Mouse (Mus musculus): Measurements from ENCODE around the gene Hip1r.

Hip1r gene

GRCm38 (mm10) chr5:123972453-123972852 is 975 bp upstream of the Hip1r start:
- DNase-seq (ENCODE audit: low spot score in 2 of 2) = no peak

DNA sequence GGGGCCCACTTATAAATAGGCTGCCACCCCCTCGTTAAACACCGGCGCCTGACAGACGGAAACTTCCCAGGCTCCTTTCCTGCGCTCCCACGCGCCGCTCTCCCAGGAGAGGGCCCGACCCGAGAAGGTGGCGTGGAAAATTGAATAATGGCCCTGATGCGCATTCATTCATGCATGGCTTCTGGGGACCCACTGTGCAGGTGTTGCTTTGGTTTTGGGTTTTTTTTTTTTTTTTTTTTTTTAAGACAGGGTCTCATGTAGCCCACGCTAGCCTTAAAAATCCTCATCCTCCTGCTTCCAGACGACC is 704 bp downstream of the Hip1r start:
- no peak for DNase-seq (ENCODE audit: low spot score in 2 of 2)

DNA sequence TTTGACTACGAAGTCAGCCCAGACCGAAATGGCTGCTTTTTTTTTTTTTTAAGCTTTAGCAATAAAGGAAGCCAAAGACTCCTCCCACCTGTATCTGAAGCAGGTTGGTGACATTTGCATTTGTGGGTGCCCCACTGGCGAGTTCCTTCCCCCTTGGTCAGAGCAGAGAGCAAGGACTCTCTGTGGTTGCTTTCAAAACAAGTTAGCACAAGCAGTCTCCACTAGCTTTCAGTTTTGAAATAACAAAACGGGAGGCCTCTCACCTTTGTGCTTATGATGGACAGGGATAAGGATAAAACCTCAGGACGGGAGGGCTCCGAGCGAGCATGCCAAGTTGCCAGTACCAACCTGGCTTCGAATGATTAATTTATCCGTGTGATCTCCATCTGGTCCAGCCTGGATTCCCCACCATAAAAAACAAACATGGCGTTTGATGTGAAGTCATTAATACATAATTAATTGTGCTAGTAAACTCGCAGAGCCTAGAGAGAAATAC is 1.2 kb downstream of the Hip1r start:
- DNase-seq (ENCODE audit: low spot score in 2 of 2) = peak in 1 of 2 experiments; percentile 64

DNA sequence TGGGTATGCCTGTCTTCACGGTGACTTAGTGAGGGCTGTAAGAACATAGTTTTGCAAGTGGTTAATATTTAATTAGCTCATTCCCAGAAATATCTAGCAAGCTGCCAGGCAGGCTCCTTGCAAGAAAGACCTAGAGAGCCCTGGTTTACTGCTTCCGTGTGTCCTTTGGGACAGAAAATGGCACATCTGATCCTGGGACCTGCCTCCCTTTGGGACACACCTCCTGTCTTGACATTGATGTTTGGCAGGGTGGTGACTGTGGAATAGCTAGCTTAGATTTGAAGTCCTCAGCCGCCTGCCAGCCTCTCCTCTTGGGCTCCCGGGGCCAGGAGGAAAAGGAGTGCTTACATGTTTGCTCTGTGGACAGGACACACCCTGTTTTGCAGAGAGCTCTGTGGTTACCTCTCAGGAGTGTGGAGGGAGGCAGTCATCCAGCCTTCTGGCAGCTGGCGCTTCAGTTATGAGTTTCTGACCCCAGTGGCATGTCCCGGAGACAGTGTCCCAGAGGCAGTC is 2.3 kb downstream of the Hip1r start:
- no peak for DNase-seq (ENCODE audit: low spot score in 2 of 2)

- no peak for DNase-seq (ENCODE audit: low spot score in 2 of 2)
Observed at GRCm38 (mm10) chr5:123977231-123977630, 3.8 kb downstream of the Hip1r start.

GRCm38 (mm10) chr5:123978131-123978530 is 4.7 kb downstream of the Hip1r start:
- no peak for DNase-seq (ENCODE audit: low spot score in 2 of 2)

- peak in 1 of 2 experiments; percentile 13 for DNase-seq (ENCODE audit: low spot score in 2 of 2)
Observed at GRCm38 (mm10) chr5:123979221-123979979, 6.0 kb downstream of the Hip1r start.

- DNase-seq (ENCODE audit: low spot score in 2 of 2) = peak in 1 of 2 experiments; percentile 8
Observed at GRCm38 (mm10) chr5:123979980-123980369, 6.5 kb downstream of the Hip1r start.

DNA sequence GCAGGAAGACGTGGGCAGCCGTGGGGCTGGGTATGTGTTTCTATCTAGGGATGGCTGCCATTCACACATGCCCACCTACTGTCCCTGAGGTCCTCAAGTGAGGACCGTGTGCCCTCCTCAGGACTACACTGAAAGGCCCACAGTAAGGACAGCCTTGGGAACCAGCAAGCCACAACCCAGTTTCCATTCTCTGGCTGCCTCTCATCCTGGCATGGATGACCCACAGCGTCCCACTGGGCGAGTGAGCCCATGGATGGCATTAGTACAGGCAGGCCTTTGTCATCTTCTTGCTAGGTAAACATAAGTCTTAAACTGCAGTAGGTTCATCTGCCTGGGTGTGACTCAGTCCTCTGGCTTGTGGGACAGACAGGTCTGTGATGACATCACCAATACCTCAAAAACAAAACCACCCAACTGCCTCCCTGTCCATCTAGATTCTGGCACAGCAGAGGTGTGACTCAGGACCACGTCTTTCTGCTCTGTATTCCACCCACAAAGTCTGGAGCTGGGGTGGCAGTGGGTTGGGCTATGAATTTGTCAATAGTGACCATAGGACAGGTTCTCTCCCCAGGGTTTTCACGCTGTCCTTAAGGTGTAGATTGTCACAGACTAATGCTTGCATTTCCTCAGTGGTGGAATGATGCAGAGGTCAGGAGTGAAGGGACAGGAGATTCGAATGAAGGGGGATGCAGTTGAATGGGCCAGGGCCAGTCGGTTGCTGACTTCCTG is 7.3 kb downstream of the Hip1r start:
- peak in 1 of 2 experiments; percentile 10 for DNase-seq (ENCODE audit: low spot score in 2 of 2)

- peak; percentile 12 to 28 for DNase-seq (ENCODE audit: low spot score in 2 of 2)
Observed at GRCm38 (mm10) chr5:123981250-123981554, 7.8 kb downstream of the Hip1r start.

DNA sequence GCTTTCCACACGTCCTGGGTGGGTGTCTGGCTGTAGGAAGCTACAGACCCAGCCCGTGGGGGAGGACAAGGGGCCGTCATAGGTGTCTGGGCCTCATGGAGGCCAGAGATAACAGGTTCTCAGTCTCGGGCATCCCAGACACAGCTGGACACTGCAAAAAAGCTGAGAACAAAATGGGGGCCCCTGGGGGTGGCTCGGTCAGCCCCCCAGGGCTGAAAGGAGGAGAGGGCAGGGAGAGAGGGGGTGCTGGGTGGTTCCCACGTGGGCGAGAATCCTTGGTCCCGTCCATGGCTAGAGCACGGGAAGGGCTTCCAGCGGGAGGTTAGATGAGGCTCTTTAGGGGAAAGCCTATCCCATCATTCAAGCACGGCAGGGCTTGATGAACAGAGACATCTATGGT is 9.4 kb downstream of the Hip1r start:
- peak in 1 of 2 experiments; percentile 11 for DNase-seq (ENCODE audit: low spot score in 2 of 2)

DNA sequence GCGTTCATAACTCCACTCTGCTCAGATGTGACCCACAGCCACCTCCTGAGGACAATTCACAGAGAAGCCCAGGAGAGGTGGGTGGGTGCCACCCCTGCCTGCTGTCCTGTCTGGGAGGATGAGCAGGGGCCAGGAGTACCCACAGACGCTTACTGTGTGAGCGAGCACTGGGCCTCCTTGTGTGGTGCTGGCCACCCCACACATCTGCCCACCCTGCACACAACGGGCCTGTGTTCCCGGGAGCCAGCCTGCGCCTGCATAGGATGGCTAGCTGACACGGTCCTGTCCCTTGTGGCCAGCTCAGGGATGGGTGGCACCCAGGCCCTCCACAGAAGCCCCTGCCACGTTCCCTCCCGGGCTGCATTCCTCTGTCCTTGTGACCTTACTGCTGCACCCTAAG is 12.0 kb downstream of the Hip1r start:
- DNase-seq (ENCODE audit: low spot score in 2 of 2) = no peak

DNA sequence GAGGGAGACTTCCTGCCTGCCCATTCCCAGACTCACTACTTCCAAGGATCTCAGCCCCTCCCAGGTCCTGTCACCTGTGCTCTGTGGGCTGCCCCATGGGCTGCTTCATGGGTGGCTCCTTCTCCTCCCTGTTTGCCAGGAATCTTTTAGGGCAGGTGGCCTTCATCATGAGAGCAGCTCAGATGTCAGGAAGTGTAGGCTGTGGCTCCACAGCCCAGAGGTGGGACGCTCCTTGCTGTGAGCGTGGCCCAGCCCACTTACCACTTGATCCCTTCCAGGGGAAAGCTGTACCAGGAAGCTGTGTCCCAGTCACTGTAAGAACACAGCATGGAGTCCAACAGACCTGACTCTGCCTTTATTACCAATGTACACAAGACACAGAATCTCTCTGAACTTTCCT is 13.5 kb downstream of the Hip1r start:
- no peak for DNase-seq (ENCODE audit: low spot score in 2 of 2)

DNA sequence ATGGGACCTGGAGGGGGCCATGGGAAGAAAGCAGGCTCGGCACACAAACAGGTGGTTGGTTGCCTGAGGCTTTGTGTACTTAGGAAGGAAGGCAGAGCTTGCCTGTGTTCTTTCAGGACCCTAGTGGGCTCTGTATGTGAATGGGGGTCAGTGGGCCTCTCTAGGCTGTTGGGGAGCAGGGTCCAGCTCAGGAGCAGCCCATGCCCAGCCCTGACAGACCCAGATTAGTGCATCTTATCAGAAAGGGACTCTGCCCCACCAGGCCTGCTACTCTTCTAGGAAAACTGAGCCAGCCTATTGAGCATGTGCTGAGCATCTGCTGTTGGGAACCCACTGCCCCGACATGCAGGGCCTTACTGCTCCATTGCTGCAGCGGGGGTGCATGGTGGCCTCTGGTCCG is 14.1 kb downstream of the Hip1r start:
- DNase-seq (ENCODE audit: low spot score in 2 of 2) = no peak

- DNase-seq (ENCODE audit: low spot score in 2 of 2) = no peak
Observed at GRCm38 (mm10) chr5:123989941-123990885, 16.8 kb downstream of the Hip1r start.

GRCm38 (mm10) chr5:123991321-123991720 is 17.9 kb downstream of the Hip1r start:
- no peak for DNase-seq (ENCODE audit: low spot score in 2 of 2)

DNA sequence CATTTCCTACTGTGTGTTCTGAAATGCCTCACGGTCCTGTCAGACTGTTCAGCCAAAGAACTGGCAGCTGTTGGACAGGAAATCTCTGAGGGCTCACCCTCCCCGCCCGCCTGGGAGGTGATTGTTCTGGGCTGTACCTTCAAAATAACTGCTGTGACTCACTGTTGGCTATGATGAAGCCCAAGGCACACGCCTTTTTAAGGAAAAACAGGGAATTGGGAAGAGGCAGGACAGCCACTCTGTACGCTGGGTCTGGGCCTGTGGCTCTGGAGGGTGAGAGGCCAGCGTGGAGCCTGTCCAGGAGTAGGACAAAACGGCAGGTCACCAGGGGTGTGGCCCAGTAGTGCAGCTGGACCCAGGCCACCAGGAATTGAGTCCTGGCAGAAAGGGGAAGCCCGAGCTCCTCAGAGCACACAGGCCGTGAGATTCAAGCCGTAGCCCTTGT is 18.8 kb downstream of the Hip1r start:
- no peak for DNase-seq (ENCODE audit: low spot score in 2 of 2)

DNA sequence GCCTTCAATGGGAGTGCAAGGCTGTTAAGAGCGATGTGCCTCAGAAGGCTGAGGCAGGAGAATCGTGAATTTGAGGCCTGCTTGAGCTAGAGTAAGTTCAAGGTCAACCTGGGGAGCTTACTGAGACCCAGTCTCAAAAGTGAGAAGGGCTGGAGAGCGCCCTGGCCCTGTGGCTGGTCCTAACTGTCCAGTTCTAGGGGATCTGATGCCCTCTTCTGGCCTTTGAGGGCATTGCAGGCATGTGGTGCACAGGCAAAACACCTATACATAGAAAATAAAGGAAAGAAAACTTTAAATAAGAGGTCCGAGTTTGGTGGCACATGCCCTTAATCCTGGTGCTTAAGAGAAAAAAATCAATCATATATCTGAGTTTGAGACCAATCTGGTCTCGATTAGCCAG is 19.4 kb downstream of the Hip1r start:
- peak; percentile 82 to 88 for DNase-seq (ENCODE audit: low spot score in 2 of 2)

DNA sequence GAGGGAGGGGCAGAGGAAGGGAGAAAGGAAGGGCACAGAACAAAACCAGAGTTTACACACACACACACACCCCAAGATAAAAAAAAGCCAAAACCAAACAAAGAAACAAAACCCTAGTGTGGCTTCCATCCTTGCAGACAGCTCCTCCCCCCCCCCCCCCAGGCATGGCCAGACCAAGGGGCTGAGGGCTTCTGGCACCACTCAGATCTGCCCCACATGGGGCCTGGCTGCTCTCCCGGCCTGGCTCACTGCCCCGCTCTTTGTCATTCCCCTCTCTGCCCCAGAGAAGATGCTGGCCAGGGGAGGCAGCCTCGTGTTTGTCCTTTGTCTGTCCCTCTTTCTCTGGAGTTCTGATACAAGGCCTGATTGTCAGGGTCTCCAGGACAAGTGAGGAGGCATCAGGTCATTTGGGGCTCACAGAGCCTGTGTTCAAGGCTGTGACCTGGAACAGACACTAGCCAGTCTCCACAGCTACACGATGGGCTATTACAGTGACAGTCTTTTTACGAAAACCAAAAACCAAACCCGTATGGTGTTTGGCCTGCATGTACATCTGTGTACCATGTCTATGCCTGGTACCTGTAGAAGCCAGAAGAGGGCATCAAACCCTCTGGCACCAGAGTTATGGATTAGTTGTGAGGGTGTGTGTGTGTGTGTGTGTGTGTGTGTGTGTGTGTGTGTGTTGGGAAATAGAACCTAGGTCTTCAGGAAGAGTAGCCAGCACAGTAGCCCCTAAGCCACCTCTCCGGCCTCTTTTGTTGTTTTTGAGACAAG is 20.0 kb downstream of the Hip1r start:
- DNase-seq (ENCODE audit: low spot score in 2 of 2) = no peak

GRCm38 (mm10) chr5:123994468-123994867 is 21.0 kb downstream of the Hip1r start:
- DNase-seq (ENCODE audit: low spot score in 2 of 2) = no peak

DNA sequence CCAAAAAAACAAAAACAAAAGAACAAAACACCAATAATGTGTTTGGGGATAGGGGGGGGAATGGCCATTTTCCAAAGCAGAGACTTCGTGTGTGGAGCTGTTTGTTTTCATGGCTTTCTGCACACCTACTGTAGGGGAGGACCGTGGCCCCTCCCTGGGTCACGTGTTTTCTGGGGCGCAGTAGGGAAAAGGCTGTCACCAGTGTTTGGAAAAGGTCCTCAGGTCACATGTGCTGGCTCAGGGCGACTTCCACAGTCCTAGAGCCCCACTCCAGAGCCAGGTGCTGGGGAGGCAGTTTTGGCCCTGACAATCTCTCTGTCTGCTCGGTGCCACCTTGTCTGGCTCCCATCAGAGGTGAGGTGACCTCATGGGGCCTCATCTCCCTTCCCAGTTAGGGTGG is 22.0 kb downstream of the Hip1r start:
- no peak for DNase-seq (ENCODE audit: low spot score in 2 of 2)

Data from spleen, postnatal 10 days (tissue).